Mouse (Mus musculus) adrenal gland, postnatal 36 days (tissue): ENCODE data around the gene Olfr1532-ps1. TPM values are rescaled to one million over a fixed set of nuclear protein-coding genes. Genes with fewer than 3 reads are reported as not detected.
"Not testable (repeated sequence)": the region's sequence is repeated elsewhere in the genome, so short reads cannot be mapped to it uniquely, and the experiment has no call there.

Source experiments
- DNase-seq, 2 experiments: peaks; one replicate each; pipeline ENCODE4 v3.0.0; 2021; ENCODE audit warnings: mixed read lengths in 1 of 2
- long read RNA-seq, 2 experiments: library from polyadenylated mRNA; stranded (forward); transcript quantifications; one replicate each; pipeline ENCODE4 v2.0.0; 2021; ENCODE audit warnings: borderline sequencing depth in 2 of 2
- total RNA-seq, 2 experiments: library from RNA; stranded (reverse); gene quantifications; 2 replicates each; pipeline ENCODE4 v1.2.3; 2021

Gene Olfr1532-ps1
- not detected for total RNA-seq
- long read RNA-seq, experiment 1, result 0 reads
- long read RNA-seq, experiment 2, result 0 reads

GRCm38 (mm10) chr7:106907676-106908075, at the start of gene Olfr1532-ps1:
Olfr1532-ps1 (plus strand) TSS chr7:106908001.
- no peak for DNase-seq

GRCm38 (mm10) chr7:106862885-106863284, 44.9 kb upstream of the Olfr1532-ps1 start, which contains the start of gene Olfr704:
Olfr704 (plus strand) TSS chr7:106863185.
- no peak for DNase-seq

- DNase-seq, result no peak
These were observed 31.0 kb upstream of the Olfr1532-ps1 start, which contains the start of gene Olfr705 for GRCm38 (mm10) chr7:106876791-106877190. Olfr705 (minus strand) TSS chr7:106876891.

- DNase-seq, result no peak
These were observed 19.7 kb upstream of the Olfr1532-ps1 start, which contains the start of gene Olfr706 for GRCm38 (mm10) chr7:106888062-106888461. Olfr706 (minus strand) TSS chr7:106888162.

- DNase-seq, result not testable (repeated sequence)
These were observed 6.7 kb upstream of the Olfr1532-ps1 start, which contains the start of gene Olfr707 for GRCm38 (mm10) chr7:106901141-106901540. Olfr707 (minus strand) TSS chr7:106901241.

GRCm38 (mm10) chr7:106920961-106921360, 13.2 kb downstream of the Olfr1532-ps1 start:
- not testable (repeated sequence) for DNase-seq

GRCm38 (mm10) chr7:106932119-106932518, 24.3 kb downstream of the Olfr1532-ps1 start, which contains the start of gene Olfr709-ps1:
Olfr709-ps1 (minus strand) TSS chr7:106932219.
- DNase-seq, result no peak

- no peak for DNase-seq
These were observed 40.4 kb downstream of the Olfr1532-ps1 start, which contains the start of gene Olfr710 for GRCm38 (mm10) chr7:106948212-106948611. Olfr710 (minus strand) TSS chr7:106948312.

- no peak for DNase-seq
These were observed 56.0 kb downstream of the Olfr1532-ps1 start, which contains the start of gene Olfr6 for GRCm38 (mm10) chr7:106963837-106964236. Olfr6 (minus strand) TSS chr7:106963937.

Other genes with a start within 250 kb of the Olfr1532-ps1 start
- not detected for gene Olfr693, start 227.4 kb upstream of the Olfr1532-ps1 start, total RNA-seq
- gene Olfr694, start 216.2 kb upstream of the Olfr1532-ps1 start, total RNA-seq, result not detected
- not detected for gene Olfr695, start 191.6 kb upstream of the Olfr1532-ps1 start, total RNA-seq
- gene Olfr697, start 165.6 kb upstream of the Olfr1532-ps1 start, total RNA-seq, result not detected
- gene Olfr698, start 152.6 kb upstream of the Olfr1532-ps1 start, total RNA-seq, result not detected
- not detected for gene Olfr699, start 114.8 kb upstream of the Olfr1532-ps1 start, total RNA-seq
- not detected for gene Olfr700, start 99.2 kb upstream of the Olfr1532-ps1 start, total RNA-seq
- not detected for gene Olfr701, start 93.9 kb upstream of the Olfr1532-ps1 start, total RNA-seq
- not detected for gene Olfr702, start 74.1 kb upstream of the Olfr1532-ps1 start, total RNA-seq
- not detected for gene Olfr703, start 64.6 kb upstream of the Olfr1532-ps1 start, total RNA-seq
- gene Olfr704, start 44.8 kb upstream of the Olfr1532-ps1 start, total RNA-seq, result not detected
- gene Olfr705, start 31.1 kb upstream of the Olfr1532-ps1 start, total RNA-seq, result not detected
- gene Olfr706, start 19.8 kb upstream of the Olfr1532-ps1 start, total RNA-seq, result not detected
- gene Olfr707, start 6.8 kb upstream of the Olfr1532-ps1 start, total RNA-seq, result not detected
- gene Olfr709-ps1, start 24.2 kb downstream of the Olfr1532-ps1 start, total RNA-seq, result under 1 TPM in 1 of 2 experiments, not detected in 1; 0.07 TPM
- gene Olfr710, start 40.3 kb downstream of the Olfr1532-ps1 start, total RNA-seq, result not detected
- not detected for gene Olfr6, start 55.9 kb downstream of the Olfr1532-ps1 start, total RNA-seq
- not detected for gene Olfr711, start 67.5 kb downstream of the Olfr1532-ps1 start, total RNA-seq
- gene Olfr2, start 98.1 kb downstream of the Olfr1532-ps1 start, total RNA-seq, result not detected
- gene Olfr713, start 123.2 kb downstream of the Olfr1532-ps1 start, total RNA-seq, result not detected
- gene Olfr714, start 163.0 kb downstream of the Olfr1532-ps1 start, total RNA-seq, result not detected
- gene Olfr17, start 185.2 kb downstream of the Olfr1532-ps1 start, total RNA-seq, result not detected
- gene Olfr715b, start 202.4 kb downstream of the Olfr1532-ps1 start, total RNA-seq, result not detected
- gene Olfr715, start 223.1 kb downstream of the Olfr1532-ps1 start, total RNA-seq, result not detected
- not detected for gene Olfr716, start 230.3 kb downstream of the Olfr1532-ps1 start, total RNA-seq